Mouse (Mus musculus) midbrain, embryonic 11.5 days (tissue): ENCODE results near the gene Cyth4. TPM values are rescaled to one million over a fixed set of nuclear protein-coding genes. Genes with fewer than 3 reads are reported as not detected.

Experiments used
- ATAC-seq: fragments of 200-750 bp; cut with Nextera tagmentation; 2 replicates; pipeline ENCODE4 v1.8.0; 2017; ENCODE audit warnings: moderate TSS enrichment, moderate library complexity; ENCODE audit not compliant: low FRiP score
- DNase-seq: peaks from one replicate; pipeline ENCODE4 v3.0.0; 2015; ENCODE audit warnings: low spot score; ENCODE audit errors: missing footprints
- H3K27ac ChIP-seq: fragments of 300-500 bp; sonication (generic); 2 replicates; pipeline ENCODE4 v1.5.1; 2014; ENCODE audit warnings: low read depth, low read length
- H3K27me3 ChIP-seq: fragments of 300-500 bp; sonication (generic); 2 replicates; pipeline ENCODE4 v1.6.1; 2014; ENCODE audit warnings: mild to moderate bottlenecking, low read length, moderate library complexity, mixed read lengths; ENCODE audit not compliant: control insufficient read depth, insufficient read depth
- H3K36me3 ChIP-seq: fragments of 300-500 bp; sonication (generic); 2 replicates; pipeline ENCODE4 v1.6.1; 2014; ENCODE audit warnings: mild to moderate bottlenecking, low read length, moderate library complexity, mixed read lengths; ENCODE audit not compliant: control insufficient read depth, insufficient read depth
- H3K4me1 ChIP-seq: fragments of 300-500 bp; sonication (generic); 2 replicates; pipeline ENCODE4 v1.6.1; 2014; ENCODE audit warnings: low read length; ENCODE audit not compliant: control insufficient read depth, insufficient read depth
- H3K4me2 ChIP-seq: fragments of 300-500 bp; sonication (generic); 2 replicates; pipeline ENCODE4 v1.6.1; 2014; ENCODE audit warnings: mild to moderate bottlenecking, moderate library complexity
- H3K4me3 ChIP-seq: fragments of 300-500 bp; sonication (generic); 2 replicates; pipeline ENCODE4 v1.5.1; 2014; ENCODE audit warnings: low read depth, low read length
- H3K9ac ChIP-seq: fragments of 300-500 bp; sonication (generic); 2 replicates; pipeline ENCODE4 v1.6.1; 2014; ENCODE audit warnings: low read length
- H3K9me3 ChIP-seq: fragments of 300-500 bp; sonication (generic); 2 replicates; pipeline ENCODE4 v1.6.1; 2016; ENCODE audit warnings: low read length; ENCODE audit not compliant: control insufficient read depth
- WGBS: fragments of 180-500 bp; shearing (Covaris S2); extraction: QIAGEN DNeasy Blood & Tissue Kit; methylation state at CpG from one replicate; pipeline ENCODE4 v1.1.7; 2014; 5-methylcytosine and 5-hydroxymethylcytosine counted together
- polyA plus RNA-seq: library from polyadenylated mRNA; unstranded; fragments of >200 nt; fragmentation: Nextera tagmentation; extraction: Ambion mirVana; gene quantifications from 2 replicates; pipeline ENCODE4 v1.2.1, GENCODE M21; 2014

Cyth4 gene
- polyA plus RNA-seq, 1 experiment from 2014 or later: 2.7 TPM

- Histone ChIP-seq H3K27ac (no peak overlapping the region), H3K4me1 (no peaks in the 10 kb centered on the region), H3K4me2 (no peak overlapping the region), H3K9me3 (no peaks in the 10 kb centered on the region), H3K27me3 (no peaks in the 10 kb centered on the region), H3K9ac (no peak overlapping the region), H3K4me3 (no peak overlapping the region), H3K36me3 (no peaks in the 10 kb centered on the region)
- ATAC-seq (no peak), DNase-seq (no peak)
- 85% methylated on average over 6 of the region's 6 CpGs for WGBS
Observed at GRCm38 (mm10) chr15:78601180-78601579, 4.3 kb downstream of the Cyth4 start.

- H3K9ac ChIP-seq: no peak overlapping the region
- no peak for ATAC-seq
- no peak for DNase-seq
- H3K9me3 ChIP-seq: no peaks in the 10 kb centered on the region
- H3K4me2 ChIP-seq: no peak overlapping the region
- no peaks in the 10 kb centered on the region for H3K27me3 ChIP-seq
- 81% methylated on average over 6 of the region's 6 CpGs for WGBS
- no peaks in the 10 kb centered on the region for H3K36me3 ChIP-seq
- H3K4me3 ChIP-seq: no peak overlapping the region
- no peak overlapping the region for H3K27ac ChIP-seq
- H3K4me1 ChIP-seq: no peaks in the 10 kb centered on the region
Observed at GRCm38 (mm10) chr15:78604255-78604654, 7.4 kb downstream of the Cyth4 start.

- Histone ChIP-seq H3K4me1 (no peaks in the 10 kb centered on the region), H3K27ac (no peak overlapping the region), H3K4me3 (no peak overlapping the region), H3K9ac (no peak overlapping the region), H3K9me3 (no peaks in the 10 kb centered on the region), H3K27me3 (no peaks in the 10 kb centered on the region), H3K36me3 (no peaks in the 10 kb centered on the region), H3K4me2 (no peak overlapping the region)
- WGBS: 74% methylated on average over 3 of the region's 3 CpGs
- DNase-seq: no peak
- ATAC-seq: no peak
Observed at GRCm38 (mm10) chr15:78605371-78605791, 8.5 kb downstream of the Cyth4 start.

- H3K27ac ChIP-seq: no peak overlapping the region
- no peak overlapping the region for H3K4me3 ChIP-seq
- H3K9ac ChIP-seq: no peak overlapping the region
- ATAC-seq (no peak), DNase-seq (no peak)
- no peak overlapping the region for H3K4me2 ChIP-seq
- H3K27me3 ChIP-seq: no peaks in the 10 kb centered on the region
- no peaks in the 10 kb centered on the region for H3K36me3 ChIP-seq
- H3K4me1 ChIP-seq: peaks cover 3% of the 10 kb centered on the region; the same call in 1 of the 2 replicates
- 85% methylated on average over 6 of the region's 6 CpGs for WGBS
- H3K9me3 ChIP-seq: no peaks in the 10 kb centered on the region
Observed at GRCm38 (mm10) chr15:78606059-78606458, 9.2 kb downstream of the Cyth4 start.

- no peak overlapping the region for H3K9ac ChIP-seq
- DNase-seq (no peak), ATAC-seq (no peak)
- H3K4me3 ChIP-seq: no peak overlapping the region
- H3K4me2 ChIP-seq: no peak overlapping the region
- 74% methylated on average over 4 of the region's 4 CpGs for WGBS
- no peaks in the 10 kb centered on the region for H3K36me3 ChIP-seq
- H3K27ac ChIP-seq: no peak overlapping the region
- no peaks in the 10 kb centered on the region for H3K9me3 ChIP-seq
- H3K27me3 ChIP-seq: no peaks in the 10 kb centered on the region
- peaks cover 6% of the 10 kb centered on the region; the same call in 1 of the 2 replicates for H3K4me1 ChIP-seq
Observed at GRCm38 (mm10) chr15:78607463-78607862, 10.6 kb downstream of the Cyth4 start.

- H3K27ac ChIP-seq: no peak overlapping the region
- no peaks in the 10 kb centered on the region for H3K27me3 ChIP-seq
- DNase-seq (peak; percentile 73), ATAC-seq (no peak)
- H3K36me3 ChIP-seq: no peaks in the 10 kb centered on the region
- H3K4me2 ChIP-seq: no peak overlapping the region
- H3K9ac ChIP-seq: no peak overlapping the region
- peaks cover 6% of the 10 kb centered on the region; the same call in 1 of the 2 replicates for H3K4me1 ChIP-seq
- no peak overlapping the region for H3K4me3 ChIP-seq
- 38% methylated on average over 12 of the region's 12 CpGs for WGBS
- no peaks in the 10 kb centered on the region for H3K9me3 ChIP-seq
Observed at GRCm38 (mm10) chr15:78610705-78611462, 14.0 kb downstream of the Cyth4 start.

- 89% methylated on average over 7 of the region's 7 CpGs for WGBS
- peaks cover 6% of the 10 kb centered on the region; the same call in 1 of the 2 replicates for H3K4me1 ChIP-seq
- no peaks in the 10 kb centered on the region for H3K9me3 ChIP-seq
- no peaks in the 10 kb centered on the region for H3K36me3 ChIP-seq
- H3K4me3 ChIP-seq: no peak overlapping the region
- ATAC-seq: no peak
- H3K27ac ChIP-seq: no peak overlapping the region
- no peaks in the 10 kb centered on the region for H3K27me3 ChIP-seq
- no peak overlapping the region for H3K9ac ChIP-seq
- H3K4me2 ChIP-seq: no peak overlapping the region
- no peak for DNase-seq
Observed at GRCm38 (mm10) chr15:78614536-78614935, 17.7 kb downstream of the Cyth4 start.

- H3K4me1 ChIP-seq: no peaks in the 10 kb centered on the region
- no peak overlapping the region for H3K4me2 ChIP-seq
- H3K9me3 ChIP-seq: no peaks in the 10 kb centered on the region
- H3K27me3 ChIP-seq: no peaks in the 10 kb centered on the region
- no peaks in the 10 kb centered on the region for H3K36me3 ChIP-seq
- no peak overlapping the region for H3K27ac ChIP-seq
- ATAC-seq: no peak
- 85% methylated on average over 2 of the region's 2 CpGs for WGBS
- no peak overlapping the region for H3K9ac ChIP-seq
- no peak for DNase-seq
- H3K4me3 ChIP-seq: no peak overlapping the region
Observed at GRCm38 (mm10) chr15:78616973-78617372, 20.1 kb downstream of the Cyth4 start.

GRCm38 (mm10) chr15:78623426-78623825, 26.6 kb downstream of the Cyth4 start:
- Histone ChIP-seq H3K4me1 (no peaks in the 10 kb centered on the region), H3K9ac (no peak overlapping the region), H3K9me3 (no peaks in the 10 kb centered on the region), H3K27ac (no peak overlapping the region), H3K36me3 (no peaks in the 10 kb centered on the region), H3K4me2 (no peak overlapping the region), H3K27me3 (no peaks in the 10 kb centered on the region), H3K4me3 (no peak overlapping the region)
- ATAC-seq (peak; percentile 44), DNase-seq (peak; percentile 98)
- WGBS: 5% methylated on average over 5 of the region's 5 CpGs
